Mouse (Mus musculus) intestine, postnatal 0 days (tissue): ENCODE data around the gene Cdhr4. TPM values are rescaled to one million over a fixed set of nuclear protein-coding genes. Genes with fewer than 3 reads are reported as not detected.

Experiments
- ATAC-seq: fragments of 200-750 bp; cut with Nextera tagmentation; 2 replicates; pipeline ENCODE4 v1.8.0; 2017; ENCODE audit warnings: mild to moderate bottlenecking, moderate TSS enrichment, moderate library complexity
- H3K27ac ChIP-seq: fragments of 300-500 bp; sonication (generic); 2 replicates; pipeline ENCODE4 v1.5.1; 2014; ENCODE audit warnings: mild to moderate bottlenecking, low read depth, low read length, moderate library complexity
- H3K27me3 ChIP-seq: fragments of 300-500 bp; sonication (generic); replicated peaks from 2 replicates; pipeline ENCODE4 v1.6.1; 2014; ENCODE audit warnings: low read length, mixed read lengths; ENCODE audit not compliant: control insufficient read depth, insufficient read depth
- H3K36me3 ChIP-seq: fragments of 300-500 bp; sonication (generic); 2 replicates; pipeline ENCODE4 v1.6.1; 2014; ENCODE audit warnings: mild to moderate bottlenecking, moderate library complexity; ENCODE audit not compliant: control insufficient read depth, insufficient read depth
- H3K4me1 ChIP-seq: fragments of 300-500 bp; sonication (generic); replicated peaks from 2 replicates; pipeline ENCODE4 v1.6.1; 2014; ENCODE audit warnings: antibody characterized with exemption, low read length, mixed read lengths; ENCODE audit not compliant: control insufficient read depth, insufficient read depth
- H3K4me2 ChIP-seq: fragments of 300-500 bp; sonication (generic); replicated peaks from 2 replicates; pipeline ENCODE4 v1.6.1; 2014; ENCODE audit warnings: low read depth, mild to moderate bottlenecking, moderate library complexity
- H3K4me3 ChIP-seq: fragments of 300-500 bp; sonication (generic); 2 replicates; pipeline ENCODE4 v1.5.1; 2014; ENCODE audit warnings: low read depth, low read length
- H3K9ac ChIP-seq: fragments of 300-500 bp; sonication (generic); 2 replicates; pipeline ENCODE4 v1.6.1; 2014; ENCODE audit warnings: mild to moderate bottlenecking, low read depth, low read length
- H3K9me3 ChIP-seq: fragments of 300-500 bp; sonication (generic); 2 replicates; pipeline ENCODE4 v1.6.1; 2016; ENCODE audit warnings: mixed run types; ENCODE audit not compliant: control insufficient read depth
- CTCF ChIP-seq: sonication (generic); IDR thresholded peaks from 2 replicates; pipeline ENCODE4 v1.5.1; 2016; ENCODE audit warnings: low read depth, mild to moderate bottlenecking, control low read depth, antibody characterized with exemption, moderate library complexity
- WGBS: fragments of 180-500 bp; shearing (Covaris S2); extraction: QIAGEN DNeasy Blood & Tissue Kit; methylation state at CpG from one replicate; pipeline ENCODE4 v1.1.7; 2014; 5-methylcytosine and 5-hydroxymethylcytosine counted together
- polyA plus RNA-seq: library from polyadenylated mRNA; unstranded; fragments of >200 nt; fragmentation: Nextera tagmentation; extraction: Ambion mirVana; gene quantifications from 2 replicates; pipeline ENCODE4 v1.2.1, GENCODE M21; 2015

Gene Cdhr4
- polyA plus RNA-seq, 1 experiment from 2014 or later, result 1.6 TPM

GRCm38 (mm10) chr9:107962916-107963315 is 29.4 kb upstream of the Cdhr4 start:
- Histone ChIP-seq H3K4me3 (no peak overlapping the region), H3K36me3 (peaks cover 8% of the 10 kb centered on the region; the same call in 1 of the 2 replicates), H3K9me3 (no peaks in the 10 kb centered on the region), H3K27ac (no peak overlapping the region), H3K9ac (no peak overlapping the region), H3K27me3 (no peaks in the 10 kb centered on the region), H3K4me1 (no peaks in the 10 kb centered on the region), H3K4me2 (no peak overlapping the region)
- TF ChIP-seq CTCF, result no peak
- ATAC-seq, result no peak
- WGBS, result 95% methylated on average over 9 of the region's 9 CpGs

DNA sequence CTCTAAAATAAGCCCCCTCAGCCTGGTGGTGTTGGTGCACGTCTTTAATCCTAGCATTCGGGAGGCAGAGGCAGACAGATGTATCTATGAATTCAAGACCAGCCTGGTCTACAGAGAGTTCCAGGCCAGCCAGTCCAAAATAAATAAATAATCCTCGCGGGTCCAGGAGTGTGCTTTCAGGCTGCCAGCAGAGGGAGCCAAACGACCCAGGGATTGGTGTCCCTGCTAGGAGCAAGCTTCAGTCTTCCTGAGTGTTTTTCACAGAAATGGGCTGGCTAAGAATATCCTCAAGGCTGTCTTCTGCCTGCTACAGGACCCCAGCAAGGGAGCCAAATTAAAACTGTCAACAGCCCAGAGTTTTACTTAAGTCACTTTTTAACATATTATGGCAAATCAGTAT is 28.6 kb upstream of the Cdhr4 start:
- Histone ChIP-seq H3K9me3 (no peaks in the 10 kb centered on the region), H3K27me3 (no peaks in the 10 kb centered on the region), H3K9ac (no peak overlapping the region)

DNA sequence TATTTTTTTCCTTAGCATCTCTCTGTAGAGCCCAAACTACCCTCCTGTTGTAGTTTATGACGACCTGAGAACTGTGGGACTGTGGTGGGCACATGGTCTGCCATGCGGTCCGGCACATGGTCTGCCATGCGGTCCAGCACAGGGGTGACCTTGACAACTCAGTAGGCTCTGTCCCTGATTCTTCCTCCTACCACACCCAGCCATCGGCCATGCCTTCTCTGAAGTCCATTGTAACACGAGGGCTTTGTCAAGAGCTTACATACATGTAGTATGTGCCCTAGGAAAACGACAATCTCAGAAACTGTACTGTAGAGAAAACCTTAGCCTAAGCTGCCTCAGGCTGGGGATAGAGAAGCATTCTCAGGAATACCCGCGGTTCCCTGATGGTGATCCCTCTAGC is 27.6 kb upstream of the Cdhr4 start:
- Histone ChIP-seq H3K4me1 (no peaks in the 10 kb centered on the region), H3K36me3 (peaks cover 4% of the 10 kb centered on the region), H3K27ac (no peak overlapping the region), H3K9ac (no peak overlapping the region), H3K4me2 (no peak overlapping the region), H3K4me3 (no peak overlapping the region), H3K9me3 (no peaks in the 10 kb centered on the region), H3K27me3 (no peaks in the 10 kb centered on the region)
- no peak for ATAC-seq
- no peak for TF ChIP-seq CTCF
- 88% methylated on average over 9 of the region's 9 CpGs for WGBS

More for the DNA sequence above, 28.6 kb upstream of the Cdhr4 start:
- ATAC-seq, result peak; percentile 64
- 24% methylated on average over 5 of the region's 5 CpGs for WGBS
- H3K4me2 ChIP-seq, result no peak overlapping the region
- H3K4me1 ChIP-seq, result no peaks in the 10 kb centered on the region
- no peak overlapping the region for H3K27ac ChIP-seq
- peak; percentile 97 for TF ChIP-seq CTCF
- peaks cover 8% of the 10 kb centered on the region; the same call in 1 of the 2 replicates for H3K36me3 ChIP-seq
- no peak overlapping the region for H3K4me3 ChIP-seq

DNA sequence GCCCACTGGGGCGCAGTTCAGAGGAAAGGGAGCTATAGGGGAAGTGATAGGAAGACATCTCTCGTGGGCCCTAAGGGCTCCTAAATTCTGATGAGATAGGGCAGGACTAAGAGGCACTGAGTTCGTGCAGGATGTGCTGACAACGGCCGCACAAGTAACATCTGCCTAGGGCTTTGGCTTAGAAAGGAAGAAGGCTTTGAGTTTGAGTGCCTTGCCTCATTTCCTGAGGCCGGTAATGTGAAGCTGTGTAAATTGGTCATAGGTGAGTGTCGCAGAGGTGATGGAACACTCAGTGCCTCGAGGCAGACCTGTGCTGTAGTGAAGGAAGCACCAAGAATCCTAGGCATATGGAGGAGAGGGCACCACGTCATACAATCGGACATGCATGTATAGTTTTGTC is 25.6 kb upstream of the Cdhr4 start:
- 85% methylated on average over 10 of the region's 10 CpGs for WGBS
- ATAC-seq, result no peak
- Histone ChIP-seq H3K9me3 (no peaks in the 10 kb centered on the region), H3K27ac (no peak overlapping the region), H3K27me3 (no peaks in the 10 kb centered on the region), H3K4me2 (no peak overlapping the region), H3K36me3 (peaks cover 8% of the 10 kb centered on the region), H3K4me3 (no peak overlapping the region), H3K9ac (no peak overlapping the region), H3K4me1 (no peaks in the 10 kb centered on the region)
- no peak for TF ChIP-seq CTCF

GRCm38 (mm10) chr9:107967437-107967836 is 24.9 kb upstream of the Cdhr4 start:
- H3K27me3 ChIP-seq, result no peaks in the 10 kb centered on the region
- no peak for ATAC-seq
- no peak overlapping the region for H3K9ac ChIP-seq
- no peak for TF ChIP-seq CTCF
- no peak overlapping the region for H3K27ac ChIP-seq
- no peak overlapping the region for H3K4me2 ChIP-seq
- WGBS, result 72% methylated on average over 6 of the region's 6 CpGs
- H3K36me3 ChIP-seq, result peaks cover 8% of the 10 kb centered on the region
- H3K9me3 ChIP-seq, result no peaks in the 10 kb centered on the region
- H3K4me3 ChIP-seq, result no peak overlapping the region
- H3K4me1 ChIP-seq, result no peaks in the 10 kb centered on the region

DNA sequence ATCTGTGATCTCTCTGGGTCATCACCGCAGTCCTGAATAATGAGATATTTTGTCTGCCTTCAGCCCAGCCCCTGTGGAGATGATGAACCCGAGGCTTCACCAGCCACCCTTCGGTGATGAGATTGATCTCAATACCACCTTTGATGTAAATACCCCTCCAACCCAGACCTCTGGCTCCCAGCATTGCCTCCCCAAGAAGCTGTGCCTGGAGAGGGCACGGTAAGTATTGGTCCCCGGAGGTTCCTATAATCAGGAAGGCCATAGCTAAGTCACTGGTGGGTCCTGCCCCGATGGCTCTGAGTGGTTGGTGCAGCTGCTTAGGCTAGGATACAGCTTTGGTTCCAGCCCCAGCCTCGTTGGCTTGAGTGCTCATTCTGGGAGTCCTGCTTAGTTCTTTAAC is 23.8 kb upstream of the Cdhr4 start:
- H3K27ac ChIP-seq, result no peak overlapping the region
- no peaks in the 10 kb centered on the region for H3K27me3 ChIP-seq
- H3K9ac ChIP-seq, result no peak overlapping the region
- H3K36me3 ChIP-seq, result peaks cover 8% of the 10 kb centered on the region
- H3K4me1 ChIP-seq, result no peaks in the 10 kb centered on the region
- H3K4me3 ChIP-seq, result no peak overlapping the region
- no peaks in the 10 kb centered on the region for H3K9me3 ChIP-seq
- WGBS, result 93% methylated on average over 7 of the region's 7 CpGs
- ATAC-seq, result no peak
- no peak overlapping the region for H3K4me2 ChIP-seq
- no peak for TF ChIP-seq CTCF

DNA sequence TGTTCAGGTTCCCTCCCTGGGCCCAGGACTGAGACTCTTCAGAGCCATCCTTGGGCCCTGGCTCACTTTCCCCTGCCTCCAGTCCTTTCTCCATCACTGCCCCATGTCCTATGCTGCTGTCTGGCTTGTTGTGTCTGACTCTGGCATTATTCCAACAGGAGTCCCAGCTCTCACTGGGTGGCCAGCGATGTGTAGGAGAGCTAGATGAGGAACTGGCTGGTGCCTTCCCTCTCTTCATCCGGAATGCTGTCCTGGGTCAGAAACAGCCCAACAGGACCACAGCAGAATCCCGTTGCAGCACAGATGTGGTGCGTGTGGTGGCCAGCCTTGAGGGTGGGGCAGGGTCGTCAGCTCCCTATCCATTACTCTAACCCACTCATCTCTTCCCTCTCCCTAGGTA is 22.0 kb upstream of the Cdhr4 start:
- ATAC-seq, result no peak
- no peak overlapping the region for H3K4me2 ChIP-seq
- H3K4me3 ChIP-seq, result no peak overlapping the region
- H3K9ac ChIP-seq, result no peak overlapping the region
- H3K27ac ChIP-seq, result no peak overlapping the region
- H3K9me3 ChIP-seq, result no peaks in the 10 kb centered on the region
- peaks cover 8% of the 10 kb centered on the region; the same call in 1 of the 2 replicates for H3K36me3 ChIP-seq
- no peak for TF ChIP-seq CTCF
- H3K4me1 ChIP-seq, result no peaks in the 10 kb centered on the region
- H3K27me3 ChIP-seq, result no peaks in the 10 kb centered on the region
- 90% methylated on average over 5 of the region's 5 CpGs for WGBS
